Mouse (Mus musculus) layer of hippocampus, adult 18-20 months (tissue): ENCODE measurements around the gene Car10. TPM values are rescaled to one million over a fixed set of nuclear protein-coding genes. Genes with fewer than 3 reads are reported as not detected.

Experiments
- DNase-seq, 2 experiments: peaks; one replicate each; pipeline ENCODE4 v3.0.0; 2022; ENCODE audit warnings: low spot score in 2 of 2
- total RNA-seq, 2 experiments: library from RNA; stranded (reverse); gene quantifications; 2 replicates each; pipeline ENCODE4 v1.2.3; 2021

The Car10 gene
- total RNA-seq, 2 experiments from 2014 or later = 33.7 to 38.2 TPM

GRCm38 (mm10) chr11:93565756-93566155, 467.9 kb downstream of the Car10 start:
- DNase-seq = peak; percentile 60 to 73

GRCm38 (mm10) chr11:93571917-93572641, 474.3 kb downstream of the Car10 start:
- DNase-seq = no peak

GRCm38 (mm10) chr11:93577441-93577840, 479.6 kb downstream of the Car10 start:
- DNase-seq = peak; percentile 58 to 81

- no peak for DNase-seq
These were observed 481.8 kb downstream of the Car10 start for GRCm38 (mm10) chr11:93579626-93580025.

- DNase-seq = peak; percentile 59 to 82
These were observed 483.5 kb downstream of the Car10 start for GRCm38 (mm10) chr11:93581326-93581725.

- DNase-seq = no peak
These were observed 490.0 kb downstream of the Car10 start for GRCm38 (mm10) chr11:93587788-93588187.

- DNase-seq = no peak
These were observed 492.8 kb downstream of the Car10 start for GRCm38 (mm10) chr11:93590652-93591051.

- DNase-seq = no peak
These were observed 496.2 kb downstream of the Car10 start for GRCm38 (mm10) chr11:93594033-93594432.

- no peak for DNase-seq
These were observed 500.3 kb downstream of the Car10 start for GRCm38 (mm10) chr11:93598175-93598574.

- DNase-seq = no peak
These were observed 501.9 kb downstream of the Car10 start for GRCm38 (mm10) chr11:93599755-93600154.

- no peak for DNase-seq
These were observed 505.7 kb downstream of the Car10 start for GRCm38 (mm10) chr11:93603575-93603974.

GRCm38 (mm10) chr11:93607111-93607510, 509.3 kb downstream of the Car10 start:
- DNase-seq = no peak

GRCm38 (mm10) chr11:93608716-93609115, 510.9 kb downstream of the Car10 start:
- DNase-seq = no peak

- no peak for DNase-seq
These were observed 514.2 kb downstream of the Car10 start for GRCm38 (mm10) chr11:93612071-93612470.

- no peak for DNase-seq
These were observed 517.0 kb downstream of the Car10 start for GRCm38 (mm10) chr11:93614851-93615250.

GRCm38 (mm10) chr11:93623605-93624004, 525.8 kb downstream of the Car10 start:
- DNase-seq = no peak

GRCm38 (mm10) chr11:93639410-93639809, 541.6 kb downstream of the Car10 start:
- DNase-seq = no peak

- DNase-seq = peak in 1 of 2 experiments; percentile 30
These were observed 543.1 kb downstream of the Car10 start for GRCm38 (mm10) chr11:93640954-93641353.

GRCm38 (mm10) chr11:93642331-93642730, 544.5 kb downstream of the Car10 start:
- DNase-seq = no peak

GRCm38 (mm10) chr11:93643006-93643405, 545.2 kb downstream of the Car10 start:
- no peak for DNase-seq

GRCm38 (mm10) chr11:93643436-93643835, 545.6 kb downstream of the Car10 start:
- DNase-seq = peak; percentile 30 to 72

- peak in 1 of 2 experiments; percentile 24 for DNase-seq
These were observed 548.4 kb downstream of the Car10 start for GRCm38 (mm10) chr11:93646216-93646615.
